Mouse (Mus musculus) Patski (cell line): ENCODE data around the gene Ptbp3. TPM values are rescaled to one million over a fixed set of nuclear protein-coding genes. Genes with fewer than 3 reads are reported as not detected.

ENCODE experiments used
- ATAC-seq: fragments of 100-300 bp; one replicate; pipeline ENCODE4 v1.8.0; 2021
- CTCF ChIA-PET: fragments of 350-600 bp; sonication (Branson Sonifier 250); formaldehyde crosslinking; loops from one replicate; lab custom pipeline; 2022; ENCODE audit warnings: inconsistent platforms; lab: Charles Lee
- POLR2A ChIA-PET: fragments of 350-600 bp; sonication (Branson Sonifier 250); formaldehyde crosslinking; loops from one replicate; lab custom pipeline; 2022; ENCODE audit warnings: antibody characterized with exemption, inconsistent platforms; lab: Charles Lee
- DNase-seq: peaks from one replicate; pipeline ENCODE4 v3.0.0-alpha.2; 2011; ENCODE audit warnings: low read depth, low spot score
- H3K27me3 ChIP-seq: fragments of 371-371 bp; one replicate; pipeline ENCODE4 v1.5.1; 2021
- CTCF ChIP-seq: fragments of 100-300 bp; IDR thresholded peaks from one replicate; pipeline ENCODE4 v1.5.1; 2021
- in situ Hi-C: fragments of 300-500 bp; cut with MboI; formaldehyde crosslinking; loops from 3 replicates; pipeline ENCODE4 v1.11.1; 2018; ENCODE audit warnings: low pct_unique_long_range_greater_than_20kb, mixed read lengths
- polyA plus RNA-seq: library from polyadenylated mRNA; unstranded; gene quantifications from one replicate; pipeline ENCODE4 v1.2.3, GENCODE M21; 2021

Gene Ptbp3
- polyA plus RNA-seq, 1 experiment from 2014 or later, result 41.4 TPM

- in situ Hi-C loops, result no loop called here
- POLR2A ChIA-PET, result no interaction called here
- CTCF ChIA-PET, result interaction anchor here (1.8 to 3.2 kb wide), 2 partner anchors 32 to 162 kb away, joined by 3 to 8 read pairs; no protein-coding TSS in a partner anchor
- DNase-seq (no peak), ATAC-seq (no peak)
- no peaks in the 10 kb centered on the region for H3K27me3 ChIP-seq
- no peak for TF ChIP-seq CTCF
These were observed 6.2 kb downstream of the Ptbp3 start for GRCm38 (mm10) chr4:59543006-59543405.

- ChIA-PET POLR2A (no interaction called here), CTCF (no interaction called here)
- in situ Hi-C loops, result no loop called here
- no peak for TF ChIP-seq CTCF
- ATAC-seq (no peak), DNase-seq (no peak)
- H3K27me3 ChIP-seq, result no peaks in the 10 kb centered on the region
These were observed 12.9 kb downstream of the Ptbp3 start for GRCm38 (mm10) chr4:59536281-59536680.

- DNase-seq (no peak), ATAC-seq (no peak)
- ChIA-PET POLR2A (no interaction called here), CTCF (no interaction called here)
- in situ Hi-C loops, result no loop called here
- no peak for TF ChIP-seq CTCF
- H3K27me3 ChIP-seq, result no peaks in the 10 kb centered on the region
These were observed 13.5 kb downstream of the Ptbp3 start for GRCm38 (mm10) chr4:59535624-59536023.

GRCm38 (mm10) chr4:59533268-59533667 lies 15.9 kb downstream of the Ptbp3 start:
- ChIA-PET POLR2A (no interaction called here), CTCF (interaction anchor here (0.7 to 1.4 kb wide), 2 partner anchors 20 to 534 kb away, joined by 3 to 4 read pairs; no protein-coding TSS in a partner anchor)
- no peak for ATAC-seq
- H3K27me3 ChIP-seq, result no peaks in the 10 kb centered on the region
- in situ Hi-C loops, result no loop called here
- no peak for DNase-seq
- no peak for TF ChIP-seq CTCF

- H3K27me3 ChIP-seq, result no peaks in the 10 kb centered on the region
- ChIA-PET CTCF (no interaction called here), POLR2A (no interaction called here)
- no peak for TF ChIP-seq CTCF
- in situ Hi-C loops, result no loop called here
- ATAC-seq (no peak), DNase-seq (no peak)
These were observed 18.0 kb downstream of the Ptbp3 start for GRCm38 (mm10) chr4:59531172-59531571.

- H3K27me3 ChIP-seq, result no peaks in the 10 kb centered on the region
These were observed 21.7 kb downstream of the Ptbp3 start for GRCm38 (mm10) chr4:59527470-59527869.

GRCm38 (mm10) chr4:59526728-59527127 lies 22.4 kb downstream of the Ptbp3 start:
- ATAC-seq, result no peak
- H3K27me3 ChIP-seq, result no peaks in the 10 kb centered on the region
- TF ChIP-seq CTCF, result no peak
- ChIA-PET CTCF (interaction anchor here (1.5 kb wide), 1 partner anchor 145 kb away, joined by 3 read pairs; no protein-coding TSS in a partner anchor), POLR2A (no interaction called here)
- in situ Hi-C loops, result no loop called here
- no peak for DNase-seq

More at GRCm38 (mm10) chr4:59527470-59527869, 21.7 kb downstream of the Ptbp3 start:
- in situ Hi-C loops, result no loop called here
- POLR2A ChIA-PET, result no interaction called here
- DNase-seq (no peak), ATAC-seq (no peak)
- no peak for TF ChIP-seq CTCF
- CTCF ChIA-PET, result no interaction called here

GRCm38 (mm10) chr4:59524875-59525274 lies 24.3 kb downstream of the Ptbp3 start:
- H3K27me3 ChIP-seq, result no peaks in the 10 kb centered on the region
- no peak for ATAC-seq
- TF ChIP-seq CTCF, result no peak
- CTCF ChIA-PET, result interaction anchor here (0.9 kb wide), 1 partner anchor 37 kb away, joined by 3 read pairs; no protein-coding TSS in a partner anchor
- POLR2A ChIA-PET, result no interaction called here
- no peak for DNase-seq
- in situ Hi-C loops, result no loop called here

- in situ Hi-C loops, result no loop called here
- ATAC-seq (no peak), DNase-seq (no peak)
- H3K27me3 ChIP-seq, result no peaks in the 10 kb centered on the region
- ChIA-PET CTCF (no interaction called here), POLR2A (no interaction called here)
- no peak for TF ChIP-seq CTCF
These were observed 38.8 kb downstream of the Ptbp3 start for GRCm38 (mm10) chr4:59510321-59510720.

- in situ Hi-C loops, result no loop called here
- TF ChIP-seq CTCF, result no peak
- DNase-seq (no peak), ATAC-seq (no peak)
- H3K27me3 ChIP-seq, result no peaks in the 10 kb centered on the region
- ChIA-PET POLR2A (no interaction called here), CTCF (no interaction called here)
These were observed 39.6 kb downstream of the Ptbp3 start for GRCm38 (mm10) chr4:59509558-59509957.

GRCm38 (mm10) chr4:59507766-59508165 lies 41.4 kb downstream of the Ptbp3 start:
- in situ Hi-C loops, result no loop called here
- H3K27me3 ChIP-seq, result no peaks in the 10 kb centered on the region
- ChIA-PET POLR2A (no interaction called here), CTCF (no interaction called here)
- ATAC-seq (no peak), DNase-seq (peak; percentile 17)
- no peak for TF ChIP-seq CTCF

- ATAC-seq (no peak), DNase-seq (no peak)
- TF ChIP-seq CTCF, result no peak
- ChIA-PET CTCF (no interaction called here), POLR2A (no interaction called here)
- H3K27me3 ChIP-seq, result no peaks in the 10 kb centered on the region
- in situ Hi-C loops, result no loop called here
These were observed 42.5 kb downstream of the Ptbp3 start for GRCm38 (mm10) chr4:59506704-59507103.
